Mouse (Mus musculus): Measurements from ENCODE around the gene Mrgprh. TPM values are rescaled to one million over a fixed set of nuclear protein-coding genes. Genes with fewer than 3 reads are reported as not detected.
"Not testable (repeated sequence)": the region's sequence is repeated elsewhere in the genome, so short reads cannot be mapped to it uniquely, and the experiment has no call there.

Gene Mrgprh
- polyA plus RNA-seq, 2 experiments from 2014 or later: not detected

DNA sequence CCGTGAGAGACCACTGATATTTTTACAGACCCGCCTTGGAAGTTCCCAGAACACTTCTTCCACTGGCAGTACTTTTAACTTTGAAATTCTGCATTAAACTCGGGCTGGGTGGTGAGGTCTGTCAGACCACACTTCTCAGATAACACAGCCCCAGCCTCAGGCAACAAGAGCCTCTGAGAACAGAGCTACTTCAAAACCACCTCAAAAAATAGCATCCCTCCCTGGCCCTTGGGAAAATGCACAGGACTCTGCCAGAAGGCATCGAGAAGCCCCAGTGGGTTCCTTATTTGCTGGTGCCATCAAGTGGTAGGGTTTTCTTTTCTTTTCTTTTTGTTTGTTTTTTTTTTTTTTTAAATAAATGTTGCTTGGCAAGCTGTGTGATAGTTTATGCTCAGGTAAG, 7.2 kb upstream of the Mrgprh start:
- no peak for ATAC-seq

GRCm38 (mm10) chr17:12872275-12873028, 3.4 kb upstream of the Mrgprh start:
- no peak for ATAC-seq

DNA sequence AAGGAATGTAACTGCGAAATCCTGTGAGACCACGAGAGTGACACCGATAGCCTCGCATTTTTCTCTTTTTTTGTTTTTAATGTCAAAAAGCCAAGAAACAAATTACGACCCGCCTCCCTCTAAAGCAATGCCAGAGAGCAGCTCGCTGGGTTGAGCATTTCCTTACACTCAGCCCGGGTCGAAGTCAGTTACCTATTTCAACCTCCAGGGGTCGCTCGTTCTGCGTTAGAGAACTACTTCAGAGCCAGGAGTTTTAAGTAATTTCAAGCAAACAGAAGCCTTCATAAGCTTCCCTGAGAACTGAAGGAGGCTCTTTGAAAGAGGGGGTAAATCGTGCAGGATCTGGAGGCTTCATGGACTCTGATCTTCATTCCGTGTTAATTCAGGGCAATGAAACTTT, 4.3 kb downstream of the Mrgprh start:
- peak; percentile 96 for ATAC-seq

DNA sequence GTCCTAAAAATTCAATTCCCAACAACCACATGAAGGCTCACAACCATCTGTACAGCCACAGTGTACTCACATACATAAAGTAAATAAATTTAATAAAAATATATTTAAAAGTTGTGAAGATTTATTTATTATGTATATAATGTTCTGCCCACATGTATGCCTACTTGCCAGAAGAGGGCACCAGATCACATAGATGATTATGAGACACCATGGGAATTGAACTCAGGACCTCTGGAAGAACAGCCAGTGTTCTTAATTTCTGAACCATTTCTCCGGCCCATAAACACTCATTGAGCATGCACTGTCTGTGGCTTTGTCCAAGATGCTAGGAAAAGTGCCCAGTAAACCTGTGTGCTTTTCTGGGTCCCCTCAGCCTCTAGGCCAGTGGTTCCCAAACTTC, 5.4 kb downstream of the Mrgprh start:
- no peak for ATAC-seq

DNA sequence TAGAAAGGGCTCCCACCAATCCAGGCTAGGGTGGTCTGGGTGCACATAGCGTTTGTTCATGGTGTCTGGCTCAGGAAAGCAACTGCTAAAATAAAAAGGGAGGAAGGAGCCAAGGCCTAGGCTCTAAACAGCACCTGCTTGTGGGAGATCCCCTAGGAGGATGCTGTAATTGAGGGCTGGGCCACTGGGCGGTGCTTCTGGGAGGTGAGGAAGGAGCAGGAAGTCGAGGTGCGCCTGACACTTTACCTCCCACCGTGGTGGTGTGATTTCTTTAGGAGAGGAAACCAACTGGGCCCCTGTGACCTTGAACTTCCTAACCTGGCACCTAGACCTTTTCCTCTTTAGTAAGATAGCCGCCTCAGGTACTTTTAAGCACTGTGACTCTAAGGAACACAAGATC, 10.8 kb downstream of the Mrgprh start:
- ATAC-seq: peak; percentile 100

DNA sequence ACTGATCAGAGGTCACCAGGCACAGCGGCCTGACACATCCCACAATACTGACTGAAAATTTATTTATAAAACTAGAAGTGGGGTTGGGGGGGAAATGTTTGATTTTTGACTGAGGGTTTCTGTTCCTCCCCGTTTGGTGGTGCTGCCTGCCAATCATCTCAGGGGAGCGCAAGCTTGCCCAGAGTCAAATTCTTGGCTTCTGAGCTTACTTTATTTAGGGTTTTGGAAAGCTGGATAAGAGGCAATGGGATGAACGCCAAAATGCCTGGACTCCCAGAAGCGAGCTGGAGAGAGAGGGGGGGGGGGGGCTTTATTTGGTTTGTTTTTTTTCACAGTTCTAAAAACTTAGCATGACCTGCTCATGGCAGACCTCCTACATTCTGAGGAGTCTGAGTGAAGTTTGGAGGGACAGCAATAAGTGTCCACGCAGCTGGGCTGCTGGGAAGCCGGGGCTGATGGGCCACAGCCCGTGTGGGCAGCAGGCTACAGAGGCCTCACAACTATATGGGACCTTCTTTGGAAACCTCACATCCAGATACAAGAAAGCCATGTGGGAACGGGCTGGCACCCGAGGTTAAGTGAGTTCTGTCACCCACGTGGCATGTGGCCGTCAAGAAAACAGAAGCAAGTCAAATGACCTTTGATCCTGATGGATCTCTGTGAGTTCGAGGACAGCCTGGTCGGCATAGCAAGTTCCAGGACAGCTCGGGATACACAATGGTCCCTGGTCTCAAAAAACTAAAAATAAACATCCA, 11.4 kb downstream of the Mrgprh start:
- ATAC-seq: no peak

- no peak for ATAC-seq
Measured at GRCm38 (mm10) chr17:12891054-12891453, 15.2 kb downstream of the Mrgprh start.

DNA sequence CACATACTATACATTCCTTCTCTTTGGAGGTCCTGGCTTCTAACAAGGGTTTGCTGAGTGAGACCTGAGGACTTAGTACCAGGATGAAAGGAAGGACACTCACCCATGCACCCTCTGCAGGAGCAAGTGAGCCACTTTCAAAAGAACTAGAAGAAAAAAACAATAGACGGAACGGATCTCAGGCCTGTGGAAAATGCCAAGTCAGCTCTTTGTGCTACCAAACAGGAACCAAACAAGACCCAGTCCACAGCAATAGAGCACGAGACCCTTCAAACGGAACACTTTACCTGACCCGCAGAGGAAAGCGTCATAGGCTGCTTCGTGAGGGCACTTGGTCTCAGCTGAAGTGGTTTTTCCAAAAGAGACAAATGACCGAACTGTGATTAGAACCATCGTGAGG, 16.2 kb downstream of the Mrgprh start:
- ATAC-seq: no peak

- ATAC-seq: no peak
Measured at GRCm38 (mm10) chr17:12897674-12898073, 21.8 kb downstream of the Mrgprh start.

DNA sequence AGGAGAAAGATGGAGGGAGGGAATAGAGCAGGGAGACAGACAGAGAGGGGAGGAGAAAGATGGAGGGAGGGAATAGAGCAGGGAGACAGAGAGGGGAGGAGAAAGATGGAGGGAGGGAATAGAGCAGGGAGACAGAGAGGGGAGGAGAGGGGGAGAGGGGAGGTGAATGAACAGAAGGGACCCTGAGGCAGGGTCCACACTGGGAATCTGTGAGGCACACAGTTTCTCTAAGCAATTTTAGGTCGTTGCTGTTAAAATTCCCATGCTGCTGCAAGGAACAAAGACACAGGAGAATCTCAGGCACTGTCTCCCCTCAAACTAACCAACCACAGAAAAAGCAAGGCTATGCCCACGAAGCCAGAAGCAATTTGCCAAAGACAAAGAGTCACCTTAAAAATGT, 22.8 kb downstream of the Mrgprh start:
- ATAC-seq: not testable (repeated sequence)

GRCm38 (mm10) chr17:12902291-12902690, 26.5 kb downstream of the Mrgprh start:
- no peak for ATAC-seq

DNA sequence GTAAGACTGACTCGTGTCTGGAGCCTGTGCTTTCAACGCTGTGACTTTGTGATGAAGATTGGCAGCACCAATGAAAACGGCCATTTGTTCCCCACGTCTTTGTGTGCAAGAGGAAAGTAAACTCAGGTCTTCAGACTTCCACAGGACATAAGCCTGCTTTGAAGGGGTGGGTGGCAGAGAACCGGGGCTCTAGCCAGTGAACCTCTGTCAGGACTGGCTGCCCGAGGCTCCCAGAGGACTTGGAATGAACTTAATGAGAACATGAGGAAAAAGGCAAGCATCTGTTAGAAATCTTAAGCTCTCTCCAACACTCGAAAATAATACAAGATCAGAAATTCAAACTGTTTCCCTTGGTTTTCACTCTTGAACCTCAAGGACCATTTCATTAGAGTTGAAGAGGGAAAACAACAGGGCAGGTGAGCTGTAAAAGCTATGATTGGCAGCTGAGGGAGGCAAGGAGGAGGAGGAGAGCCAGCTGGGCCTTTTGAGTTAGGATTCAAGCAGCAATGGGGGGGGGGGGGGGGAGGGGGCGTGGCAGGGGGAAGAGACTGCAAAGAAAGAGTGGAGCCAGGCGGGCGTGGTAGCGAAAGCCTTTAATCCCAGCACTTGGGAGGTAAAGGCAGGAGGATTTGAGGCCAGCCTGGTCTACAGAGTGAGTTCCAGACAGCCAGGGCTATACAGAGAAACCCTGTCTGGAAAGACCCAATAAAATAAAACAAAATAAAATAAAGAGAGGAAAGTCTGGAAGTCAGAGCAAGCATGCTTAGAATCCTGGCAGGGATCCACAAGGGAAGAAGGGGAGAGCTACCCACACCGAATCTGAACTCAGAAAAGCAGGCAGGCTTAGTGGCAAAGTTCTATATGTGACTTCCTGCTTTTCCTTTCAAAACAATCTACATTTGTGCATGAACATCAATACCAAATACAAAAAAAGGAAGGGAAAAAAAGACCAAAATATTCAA, 27.8 kb downstream of the Mrgprh start:
- no peak for ATAC-seq

DNA sequence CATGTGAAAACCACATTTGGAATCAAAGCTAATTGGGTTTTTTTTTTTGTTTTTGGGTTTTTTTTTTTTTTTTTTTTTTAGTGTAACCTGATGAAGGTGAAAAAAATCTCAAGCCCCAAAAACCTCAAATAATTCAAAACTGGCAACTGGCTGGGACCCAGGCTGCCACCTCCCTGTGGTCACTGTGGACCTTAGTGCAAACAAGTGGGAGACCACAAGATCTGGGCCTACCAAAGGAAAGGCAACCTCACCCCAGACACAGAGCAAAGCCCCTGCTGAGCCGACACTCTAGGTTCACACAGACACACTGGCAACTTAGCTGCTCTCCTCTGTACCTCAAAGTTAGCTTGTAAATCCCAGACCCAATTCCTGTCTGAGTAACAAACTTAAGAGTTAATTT, 28.5 kb downstream of the Mrgprh start:
- no peak for ATAC-seq

- ATAC-seq: no peak
Measured at GRCm38 (mm10) chr17:12905810-12906209, 30.0 kb downstream of the Mrgprh start.

DNA sequence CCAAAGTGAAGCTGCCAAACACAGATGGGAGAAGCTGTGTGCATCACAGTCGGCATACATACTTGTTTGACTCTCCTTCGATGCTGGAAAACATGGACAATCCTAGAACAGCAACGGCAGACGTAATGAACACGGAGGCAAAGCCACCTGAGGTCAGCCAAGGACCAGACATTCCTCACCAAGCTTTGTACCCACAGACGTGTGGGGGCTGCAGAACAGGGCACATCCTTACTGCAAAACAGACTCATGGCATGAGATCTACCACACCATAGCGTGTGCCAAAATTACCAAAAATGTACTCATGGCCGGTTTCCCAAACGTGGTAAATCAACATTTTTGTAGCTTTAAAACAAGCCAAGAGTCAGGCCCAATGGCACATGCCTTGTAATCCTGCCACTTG, 30.6 kb downstream of the Mrgprh start:
- no peak for ATAC-seq

GRCm38 (mm10) chr17:12909361-12910280, 33.8 kb downstream of the Mrgprh start, which contains the start of gene Pnldc1:
Gene Pnldc1 (minus strand): TSS chr17:12910230.
- ATAC-seq: no peak

DNA sequence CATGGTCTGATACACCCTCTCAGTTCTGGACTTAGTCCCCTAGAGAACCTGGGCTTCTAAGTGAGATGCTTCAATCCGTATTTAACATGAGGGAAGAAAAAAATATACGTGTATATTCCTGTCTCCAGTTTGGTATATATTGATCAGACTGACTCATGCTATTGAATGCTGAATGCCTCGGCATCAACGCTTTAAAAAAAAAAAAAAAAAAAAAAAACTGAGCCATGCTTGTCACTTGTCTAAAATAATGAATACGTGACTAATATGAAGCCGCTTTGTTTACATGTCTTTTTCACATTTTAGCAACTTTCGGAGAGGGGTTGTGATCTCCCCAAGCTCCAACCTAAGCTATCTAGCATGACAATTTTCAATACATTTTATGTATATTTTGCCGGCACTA, 34.6 kb downstream of the Mrgprh start:
- no peak for ATAC-seq

DNA sequence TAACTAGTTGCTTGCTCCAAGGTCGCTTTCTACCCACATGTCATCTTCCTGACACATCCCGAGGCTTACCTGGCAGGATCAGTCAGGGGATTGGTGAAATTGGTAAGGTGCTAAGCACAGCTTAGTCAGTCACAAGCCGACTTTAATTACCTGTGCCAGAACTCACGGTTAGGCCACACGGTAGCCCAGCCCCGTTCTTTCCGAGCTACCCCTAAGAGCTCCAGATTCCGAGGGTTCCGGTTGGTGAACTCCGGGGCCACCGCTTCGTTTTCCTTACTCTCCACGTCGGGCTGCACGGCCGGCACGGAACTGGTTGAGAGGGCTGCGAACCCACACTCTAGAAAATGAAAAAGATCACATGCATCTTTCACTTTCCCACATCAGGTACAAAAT, 39.6 kb downstream of the Mrgprh start, which contains the start of gene Tcp1:
Tcp1 (plus strand) TSS at position 214 of the 393 bp plus-strand sequence.
- peak; percentile 0 for ATAC-seq

DNA sequence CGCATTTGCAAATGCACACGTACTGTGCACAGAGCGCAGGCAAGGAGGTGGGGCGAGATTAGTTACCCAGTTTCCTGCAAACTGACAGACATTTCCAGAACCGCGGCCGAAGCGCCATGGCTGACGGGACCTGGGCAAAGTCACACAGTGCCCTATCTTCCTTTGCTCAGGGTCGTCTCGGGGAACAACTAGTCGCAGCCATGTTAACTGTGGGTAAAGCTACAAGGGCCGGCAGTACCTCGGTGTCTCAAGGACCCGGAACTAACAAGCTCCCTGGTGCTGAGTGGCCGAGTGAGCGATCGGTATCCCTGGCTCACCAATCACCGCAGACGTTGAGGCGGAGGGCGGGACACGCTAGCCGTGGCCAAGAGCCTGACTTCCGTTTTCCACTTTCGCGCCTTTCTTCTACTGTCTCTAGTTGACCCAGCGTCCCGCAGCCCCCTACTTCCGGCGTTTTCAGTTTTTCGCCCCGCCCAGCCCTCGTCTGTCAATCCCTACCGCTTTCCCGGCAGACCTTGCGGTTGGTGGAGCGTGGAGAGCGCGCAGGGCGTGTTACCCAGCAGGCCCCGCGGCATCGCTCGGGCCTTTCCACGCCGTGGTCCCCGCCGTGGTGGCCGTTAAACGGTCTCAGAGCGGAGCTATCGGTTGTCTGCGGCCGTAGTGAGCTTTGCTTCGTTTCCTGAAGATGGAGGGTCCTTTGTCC, 40.2 kb downstream of the Mrgprh start, which contains the start of gene Mrpl18:
Mrpl18 (minus strand) TSS at position 465 of the 703 bp plus-strand sequence.
- ATAC-seq: peak; percentile 93

- ATAC-seq: peak; percentile 40
Measured at GRCm38 (mm10) chr17:12916588-12917380, 41.0 kb downstream of the Mrgprh start.

All from CD4-positive, CD25-positive, alpha-beta regulatory T cell, adult 4 months (primary cell).